Mouse (Mus musculus) left cerebral cortex, postnatal 10 days (tissue): ENCODE data around the gene Atp1a2. TPM values are rescaled to one million over a fixed set of nuclear protein-coding genes. Genes with fewer than 3 reads are reported as not detected.

Experiments
- DNase-seq, 2 experiments: peaks; one replicate each; pipeline ENCODE4 v3.0.0; 2021 to 2022; ENCODE audit warnings: low spot score in 2 of 2, mixed read lengths in 1 of 2; ENCODE audit errors: extremely low spot score in 1 of 2
- intact Hi-C: fragments of 180-260 bp; cut with DNase I; formaldehyde crosslinking; loops from one replicate; pipeline ENCODE4 v1.15.1; 2025
- total RNA-seq, 2 experiments: library from RNA; stranded (reverse); gene quantifications; 2 replicates each; pipeline ENCODE4 v1.2.3; 2021

Atp1a2 gene
- total RNA-seq = 100 to 1,000 TPM; 393 to 413 TPM

DNA sequence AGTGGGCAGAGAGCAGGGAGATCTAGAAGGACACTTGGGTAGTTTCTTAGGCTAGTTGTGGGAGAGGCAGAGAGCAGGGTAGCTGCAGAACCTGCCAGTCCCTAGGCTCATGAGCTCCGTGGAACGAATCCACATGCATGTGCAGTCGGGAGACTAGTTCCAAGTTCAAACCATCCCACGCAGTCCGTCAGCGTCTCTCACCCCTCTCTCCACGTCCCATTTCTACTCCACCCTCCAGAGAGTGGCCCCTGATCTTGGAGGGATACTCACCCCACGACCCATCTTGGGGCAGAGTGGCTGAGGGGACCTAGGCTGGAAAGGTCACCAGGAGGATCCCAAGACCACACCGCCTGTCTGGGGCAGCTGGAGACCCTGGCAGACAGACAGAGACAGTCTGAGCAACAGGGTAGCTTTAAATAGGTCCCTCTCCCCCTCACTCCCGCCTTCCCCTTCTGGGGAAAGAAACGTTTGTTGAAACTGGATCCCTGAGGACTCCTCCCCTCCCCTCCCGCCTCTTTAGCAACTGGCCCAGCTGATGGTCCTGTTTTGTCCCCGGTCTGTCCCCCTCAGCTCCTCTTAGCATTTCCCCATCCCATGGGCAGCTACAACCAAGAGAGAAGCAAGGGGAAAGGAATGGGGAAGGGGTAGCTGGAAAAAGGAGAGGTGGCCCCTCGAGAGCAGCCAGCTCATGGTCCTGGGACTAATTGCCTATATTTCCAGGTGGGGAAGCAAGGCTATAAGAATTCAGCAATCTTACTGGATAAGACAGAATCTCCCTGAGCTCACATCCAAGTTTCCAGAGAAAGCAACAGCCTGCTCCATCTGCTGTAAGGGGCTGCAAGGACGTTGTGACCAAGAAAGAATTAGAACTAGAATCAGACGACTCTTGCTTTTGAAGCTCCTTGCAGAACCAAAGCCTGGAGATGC, at the start of gene Atp1a2:
TSS of gene Atp1a2 (minus strand) at position 454 of the 927 bp plus-strand sequence.
- DNase-seq = peak in 1 of 2 experiments; percentile 84
- intact Hi-C loops = no loop called here

DNA sequence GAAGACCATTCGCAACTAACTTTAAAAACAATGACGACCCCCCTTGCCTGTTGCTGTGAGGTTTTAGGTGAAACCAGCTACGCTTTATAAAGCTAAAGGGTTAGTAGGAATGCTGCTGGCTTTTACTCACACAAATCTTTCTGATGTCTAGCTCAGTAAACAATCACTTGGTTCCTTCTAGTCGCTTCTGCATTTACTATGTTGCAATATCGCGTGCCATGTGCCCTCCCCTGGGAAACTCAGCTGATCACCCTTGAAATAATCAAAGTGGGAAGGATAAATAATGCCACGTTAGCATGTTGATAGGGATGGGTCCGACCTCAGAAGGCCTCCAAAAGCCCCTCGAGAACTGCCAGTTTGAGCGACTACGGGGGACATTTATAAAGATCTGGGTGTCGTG, 49.5 kb upstream of the Atp1a2 start:
- intact Hi-C loops = no loop called here
- no peak for DNase-seq

DNA sequence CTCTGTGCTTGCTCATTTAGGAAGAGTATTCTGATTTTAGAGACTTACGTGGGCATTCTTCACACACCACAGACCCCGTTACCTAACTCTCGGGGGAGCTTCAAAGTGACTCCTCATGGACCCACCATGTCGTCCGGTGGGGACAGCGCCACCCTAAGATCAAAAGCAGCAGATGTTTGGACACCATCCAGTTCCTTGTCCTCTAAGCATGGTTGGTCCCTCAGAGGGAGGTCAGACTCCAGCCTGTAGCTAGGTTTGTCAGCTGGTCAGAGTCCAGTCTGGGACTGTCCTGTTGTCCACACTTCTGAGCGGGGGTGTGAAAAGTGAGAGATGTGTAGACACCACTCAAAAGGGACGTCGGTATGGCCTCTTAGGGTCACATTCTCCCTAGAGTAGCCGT, 48.8 kb upstream of the Atp1a2 start:
- no peak for DNase-seq
- intact Hi-C loops = no loop called here

DNA sequence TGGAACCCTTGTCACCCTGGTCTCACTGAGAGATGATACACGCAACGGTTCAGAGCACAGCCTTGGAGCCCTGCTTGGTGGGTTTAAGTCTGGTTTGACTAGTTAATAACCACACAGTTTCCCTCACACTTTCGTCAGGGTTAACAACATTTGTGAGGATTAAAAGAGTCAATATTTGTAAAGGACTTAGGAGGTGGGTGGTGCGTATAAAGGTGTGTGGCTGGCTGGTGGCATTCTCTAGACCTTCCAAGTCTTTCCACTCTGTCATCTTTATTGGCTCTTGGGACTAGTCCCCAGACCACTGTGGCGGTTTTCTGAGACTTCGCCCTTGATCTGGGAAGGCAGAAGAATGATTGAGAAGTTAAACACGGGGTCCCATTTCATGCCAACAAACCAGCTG, 47.0 kb upstream of the Atp1a2 start:
- intact Hi-C loops = no loop called here
- no peak for DNase-seq

DNA sequence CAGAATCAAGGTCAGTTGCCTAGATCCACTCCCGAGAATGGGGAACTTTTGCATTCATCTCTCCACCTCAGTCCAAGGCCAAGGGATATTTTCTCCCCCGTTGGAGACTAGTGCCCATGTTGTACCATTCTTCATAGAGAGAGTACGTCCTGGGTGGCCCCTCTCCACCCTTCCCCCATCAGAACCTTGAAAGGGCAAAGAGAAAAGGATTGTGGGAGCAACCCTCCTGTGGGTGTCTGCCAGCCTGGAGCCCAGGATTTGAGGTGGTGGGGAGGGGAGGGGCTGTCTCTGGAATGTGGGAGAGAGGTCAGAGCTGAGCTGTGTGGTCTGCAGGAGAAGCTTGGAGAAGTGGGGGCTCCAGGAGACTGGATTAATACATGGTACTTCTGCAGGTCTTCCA, 46.0 kb upstream of the Atp1a2 start:
- peak; percentile 34 to 42 for DNase-seq
- intact Hi-C loops = no loop called here

DNA sequence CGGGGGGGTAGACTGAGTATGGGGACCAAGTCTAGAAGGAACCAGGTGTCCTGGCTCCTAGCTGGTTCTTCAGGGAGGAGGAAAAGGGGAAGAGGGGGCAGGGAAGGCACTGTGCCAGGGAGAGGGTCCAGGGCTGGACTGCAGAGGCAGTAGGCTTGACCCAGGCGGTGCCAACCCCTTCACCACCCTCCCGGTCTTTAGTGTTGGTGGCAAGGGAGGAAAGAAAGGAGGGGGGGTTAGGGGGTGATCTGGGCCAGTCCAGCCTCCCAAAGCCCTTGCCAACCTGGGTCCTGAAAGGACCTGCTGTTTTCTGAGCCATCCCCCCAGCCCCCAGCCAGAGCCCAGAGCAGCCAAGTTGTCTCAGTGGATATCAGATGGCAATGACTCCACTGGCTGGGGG, 44.9 kb upstream of the Atp1a2 start:
- intact Hi-C loops = no loop called here
- peak; percentile 76 to 79 for DNase-seq

DNA sequence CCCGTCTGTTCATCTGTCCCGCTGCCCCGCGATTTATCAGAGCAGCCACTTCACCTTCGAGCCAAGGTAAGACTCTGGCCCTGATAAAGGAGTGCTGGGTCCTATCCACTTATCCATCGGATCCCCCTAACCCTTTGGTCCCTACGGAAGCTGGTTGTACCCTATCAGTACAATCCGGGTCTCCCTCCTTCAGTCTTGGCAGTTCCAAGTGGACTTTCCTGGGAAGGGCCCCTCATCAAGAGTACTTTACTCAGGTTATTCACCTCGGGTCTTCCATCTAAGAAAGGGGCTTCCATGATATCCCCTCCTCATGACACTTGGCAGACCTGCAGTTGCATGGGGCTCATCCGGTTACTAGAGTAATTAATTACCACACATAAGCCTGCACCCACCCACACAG, 43.5 kb upstream of the Atp1a2 start:
- DNase-seq = no peak
- intact Hi-C loops = no loop called here

DNA sequence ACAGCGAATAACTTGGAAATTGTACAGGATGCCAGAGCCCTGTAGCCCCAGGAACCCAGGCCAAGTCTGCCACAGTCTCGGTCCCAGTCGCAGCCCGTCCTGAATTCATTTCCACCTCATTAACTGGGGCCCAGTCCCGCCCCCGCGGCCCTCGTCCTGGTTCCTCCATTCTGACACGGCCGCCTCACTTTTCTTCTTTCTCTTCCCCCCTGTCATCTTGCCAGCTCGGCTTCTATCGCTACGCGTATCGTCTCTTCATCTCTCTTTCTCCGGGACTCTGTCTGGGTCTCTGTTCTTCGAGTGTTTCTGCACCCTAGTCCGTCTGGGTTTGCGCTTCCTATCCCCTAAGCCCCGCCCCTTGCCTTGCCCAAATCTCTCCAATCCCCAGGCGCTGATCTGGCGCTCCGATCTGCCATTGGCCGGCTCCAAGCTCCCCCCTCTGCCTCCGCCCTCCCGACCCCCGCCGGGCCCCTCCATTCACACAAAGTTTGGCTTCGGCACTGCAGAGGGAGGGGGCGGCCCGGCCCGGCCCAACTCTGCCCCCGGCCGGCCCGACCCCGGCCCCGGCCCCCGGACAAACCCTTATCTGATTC, 43.0 kb upstream of the Atp1a2 start, which contains the start of gene Kcnj10:
TSS of gene Kcnj10 (plus strand) at position 482 of the 593 bp plus-strand sequence.
- DNase-seq = peak; percentile 75 to 91
- intact Hi-C loops = no loop called here

DNA sequence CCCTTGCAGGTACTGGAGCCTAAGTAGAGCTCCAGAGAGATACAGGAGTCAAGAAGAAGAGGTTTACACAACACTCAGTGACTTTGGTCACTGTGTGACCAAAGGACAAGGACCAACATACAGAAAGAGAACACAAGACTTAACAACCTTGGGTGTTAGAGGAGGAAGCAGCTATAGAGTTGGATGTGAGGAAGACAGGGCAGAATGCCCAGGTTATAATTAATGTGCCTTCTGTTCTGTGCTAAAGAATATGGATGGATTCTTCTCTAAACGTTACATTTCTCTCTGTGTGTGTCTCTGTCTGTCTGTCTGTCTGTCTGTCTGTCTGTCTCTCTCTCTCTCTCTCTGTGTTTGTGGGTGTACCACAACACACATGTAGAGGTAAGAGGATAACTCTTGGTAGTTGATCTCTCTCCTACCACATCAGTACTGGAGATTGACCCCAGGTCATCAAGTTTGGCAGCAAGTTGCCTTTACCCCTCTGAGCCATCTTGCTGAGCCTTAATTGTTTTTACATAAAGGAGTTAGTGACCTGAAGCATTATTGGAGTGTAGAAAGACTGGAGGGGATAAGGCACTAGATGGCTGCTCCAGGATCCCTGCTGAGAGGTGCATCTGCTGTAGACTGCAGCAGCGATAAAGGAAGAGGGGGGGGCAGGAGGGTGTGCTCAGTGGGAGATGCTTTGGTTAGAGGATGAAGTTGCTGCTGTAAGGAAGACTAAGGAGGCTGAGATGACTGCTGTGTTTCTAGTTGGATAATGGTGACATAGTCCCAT, 39.7 kb upstream of the Atp1a2 start:
- no peak for DNase-seq
- intact Hi-C loops = no loop called here

DNA sequence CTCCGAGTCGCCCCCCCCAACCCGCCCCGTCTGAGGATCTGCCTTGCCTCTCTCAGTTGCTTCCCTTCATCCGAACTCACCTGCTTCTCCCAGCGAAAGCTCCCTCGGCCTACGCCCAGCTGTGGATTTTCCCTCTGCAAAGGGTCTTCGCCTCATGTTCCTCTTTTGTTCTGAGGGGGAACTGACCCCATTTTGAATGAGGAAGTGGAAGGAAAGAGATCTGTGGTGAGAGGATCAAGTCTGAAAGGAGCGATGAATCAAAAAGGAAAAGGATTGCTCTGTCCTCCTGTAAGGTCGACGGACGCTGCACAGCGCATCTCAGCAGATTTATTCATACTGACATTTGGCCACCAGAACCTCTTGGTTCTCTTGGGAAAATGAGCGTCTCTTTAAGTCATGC, 37.9 kb upstream of the Atp1a2 start:
- intact Hi-C loops = no loop called here
- DNase-seq = no peak

DNA sequence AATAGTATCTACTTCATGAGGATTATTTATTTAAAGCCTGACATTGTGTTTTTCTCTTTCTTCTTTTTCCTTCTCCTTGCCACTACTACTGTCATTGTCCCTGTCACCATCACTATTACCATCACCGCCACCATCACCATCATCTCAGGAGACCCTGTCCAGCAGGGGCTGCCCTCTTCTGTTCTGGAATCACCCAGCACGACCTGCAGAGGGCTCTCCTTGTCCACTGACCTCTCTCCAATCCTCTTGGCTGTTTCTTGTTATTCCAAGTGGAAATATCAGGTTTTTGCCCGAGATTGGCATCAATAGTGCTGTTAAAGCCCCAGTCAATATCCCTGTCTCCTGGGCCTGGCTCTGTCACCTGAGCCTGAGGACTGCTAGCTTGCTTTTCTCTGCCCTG, 35.6 kb upstream of the Atp1a2 start:
- intact Hi-C loops = no loop called here
- DNase-seq = no peak

DNA sequence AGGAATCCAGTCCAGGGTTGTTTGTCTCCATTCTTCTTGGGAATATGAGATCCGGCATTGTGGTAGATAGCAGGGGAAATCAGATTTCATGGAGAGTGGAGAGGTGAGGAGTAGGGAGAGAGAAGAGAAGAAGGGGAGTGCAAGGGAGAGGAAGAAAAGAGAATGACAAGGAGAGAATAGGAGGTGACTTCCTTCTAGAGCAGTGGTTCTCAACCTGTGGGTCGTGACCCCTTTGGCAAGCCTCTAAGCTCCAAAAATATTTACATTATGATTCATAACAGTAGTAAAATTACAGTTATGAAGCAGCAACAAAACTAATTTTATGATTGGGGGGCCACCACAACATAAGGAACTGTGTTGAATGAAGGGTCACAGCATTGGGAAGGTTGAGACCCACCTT, 35.1 kb upstream of the Atp1a2 start:
- intact Hi-C loops = no loop called here
- DNase-seq = no peak

DNA sequence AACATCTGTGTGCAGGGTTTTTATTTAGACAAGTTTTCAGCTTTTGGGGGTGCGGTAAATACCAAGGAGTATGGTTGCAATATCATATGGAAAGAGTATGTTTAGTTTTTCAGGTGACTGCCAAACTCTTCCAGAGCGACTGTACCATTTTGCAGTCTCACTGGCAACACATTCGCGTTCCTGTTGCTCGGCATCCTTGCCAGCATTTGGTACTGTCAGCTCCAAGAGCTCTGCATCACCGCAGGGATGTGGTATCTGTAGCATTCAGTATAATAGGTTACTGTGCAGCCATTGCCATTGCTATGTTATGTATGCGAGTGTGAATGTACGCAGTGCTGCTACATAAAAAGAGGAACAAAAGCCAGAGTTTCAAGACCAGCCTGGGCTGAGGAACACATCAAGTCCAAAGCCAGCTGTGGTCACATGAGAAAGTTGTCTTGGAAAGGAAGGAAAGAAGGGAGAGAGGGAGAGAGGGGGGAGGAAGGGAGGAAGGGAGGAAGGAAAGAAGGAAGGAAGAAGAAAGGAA, 33.6 kb upstream of the Atp1a2 start:
- peak in 1 of 2 experiments; percentile 23 for DNase-seq
- intact Hi-C loops = no loop called here

DNA sequence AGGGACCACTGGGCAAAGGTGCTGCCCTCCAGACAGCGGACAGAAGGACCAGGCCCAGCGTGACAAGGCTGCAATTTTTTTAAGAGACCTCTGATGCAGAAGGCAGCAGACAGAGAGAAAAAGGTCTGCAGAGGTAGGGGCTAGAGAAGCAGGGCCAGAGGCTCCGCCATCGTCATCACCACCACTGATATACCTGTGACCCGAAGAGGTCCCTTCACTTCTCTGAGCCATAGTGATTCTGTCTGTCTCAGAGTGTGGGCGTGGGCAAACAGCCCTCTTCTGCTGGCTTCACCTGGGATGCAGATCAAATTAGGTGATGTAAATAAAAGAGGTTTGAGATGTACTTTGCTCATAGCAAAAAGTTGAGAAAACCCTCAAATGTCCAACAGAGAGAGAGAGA, 31.8 kb upstream of the Atp1a2 start:
- intact Hi-C loops = loop anchor here (5.0 kb wide), 1 partner anchor 33 kb away; no protein-coding TSS in a partner anchor
- no peak for DNase-seq

DNA sequence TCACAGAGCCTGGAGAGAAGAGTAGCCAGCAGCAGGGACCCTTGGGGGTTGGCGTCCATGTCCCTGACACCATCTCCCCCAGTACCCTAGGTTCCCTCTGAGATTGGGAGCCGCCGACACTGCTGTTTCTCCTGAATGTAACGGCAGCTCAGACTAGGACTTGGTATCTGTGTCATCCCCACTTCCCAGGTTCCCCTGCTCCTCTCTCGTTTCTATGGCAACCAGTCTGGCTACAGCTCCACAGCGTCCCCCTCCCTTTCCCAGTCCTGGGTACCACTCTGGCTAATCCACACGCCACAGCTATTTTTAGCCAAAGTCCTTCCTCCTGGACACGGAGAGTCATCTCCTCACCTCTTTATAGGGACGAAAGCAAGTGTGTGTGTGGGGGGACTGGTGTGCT, 31.3 kb upstream of the Atp1a2 start, which contains the start of gene Kcnj9:
TSS of gene Kcnj9 (minus strand) at position 188 of the 400 bp plus-strand sequence.
- intact Hi-C loops = loop anchor here (5.0 kb wide), 1 partner anchor 33 kb away; no protein-coding TSS in a partner anchor
- peak; percentile 72 to 88 for DNase-seq

DNA sequence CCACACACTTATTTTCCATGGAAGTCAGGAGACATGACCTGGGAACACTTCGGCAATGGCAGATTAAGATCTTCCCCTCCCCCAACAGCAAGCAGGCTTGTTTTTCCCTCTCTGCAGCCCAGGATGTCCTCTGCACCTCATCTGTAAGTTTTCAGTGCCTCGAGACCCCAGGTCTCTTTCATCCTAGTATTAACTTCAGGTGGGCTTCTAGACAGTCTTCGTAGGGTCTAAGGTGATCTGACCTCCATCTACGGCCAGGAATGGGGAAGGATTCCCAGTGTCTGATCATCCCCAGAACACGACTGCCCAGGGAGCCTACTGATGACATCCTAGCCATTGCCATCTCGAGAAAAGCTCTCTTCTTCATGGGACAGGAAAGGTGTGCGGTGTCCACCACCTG, 30.6 kb upstream of the Atp1a2 start:
- intact Hi-C loops = loop anchor here (5.0 kb wide), 1 partner anchor 34 kb away; no protein-coding TSS in a partner anchor
- no peak for DNase-seq

DNA sequence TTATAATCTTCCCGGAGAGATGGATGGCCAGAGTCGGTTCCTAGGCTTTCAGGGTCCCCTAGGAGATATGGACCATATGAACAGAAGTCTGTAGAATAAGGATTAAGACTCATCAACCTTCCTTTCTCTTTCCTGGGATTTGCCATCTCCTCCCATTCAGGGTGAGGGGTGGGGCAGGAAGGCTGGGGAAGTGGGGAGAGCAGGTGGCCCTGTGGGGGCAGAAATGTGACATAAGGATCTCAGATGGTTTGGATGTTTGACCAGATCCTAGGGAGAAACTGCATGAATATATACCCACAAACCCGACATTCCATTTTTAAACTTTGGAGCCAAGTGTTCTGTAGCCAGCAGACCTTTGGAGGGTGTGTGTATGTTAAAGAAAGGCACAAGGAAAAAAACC, 30.2 kb upstream of the Atp1a2 start:
- DNase-seq = no peak
- intact Hi-C loops = loop anchor here (5.0 kb wide), 1 partner anchor 34 kb away; no protein-coding TSS in a partner anchor

DNA sequence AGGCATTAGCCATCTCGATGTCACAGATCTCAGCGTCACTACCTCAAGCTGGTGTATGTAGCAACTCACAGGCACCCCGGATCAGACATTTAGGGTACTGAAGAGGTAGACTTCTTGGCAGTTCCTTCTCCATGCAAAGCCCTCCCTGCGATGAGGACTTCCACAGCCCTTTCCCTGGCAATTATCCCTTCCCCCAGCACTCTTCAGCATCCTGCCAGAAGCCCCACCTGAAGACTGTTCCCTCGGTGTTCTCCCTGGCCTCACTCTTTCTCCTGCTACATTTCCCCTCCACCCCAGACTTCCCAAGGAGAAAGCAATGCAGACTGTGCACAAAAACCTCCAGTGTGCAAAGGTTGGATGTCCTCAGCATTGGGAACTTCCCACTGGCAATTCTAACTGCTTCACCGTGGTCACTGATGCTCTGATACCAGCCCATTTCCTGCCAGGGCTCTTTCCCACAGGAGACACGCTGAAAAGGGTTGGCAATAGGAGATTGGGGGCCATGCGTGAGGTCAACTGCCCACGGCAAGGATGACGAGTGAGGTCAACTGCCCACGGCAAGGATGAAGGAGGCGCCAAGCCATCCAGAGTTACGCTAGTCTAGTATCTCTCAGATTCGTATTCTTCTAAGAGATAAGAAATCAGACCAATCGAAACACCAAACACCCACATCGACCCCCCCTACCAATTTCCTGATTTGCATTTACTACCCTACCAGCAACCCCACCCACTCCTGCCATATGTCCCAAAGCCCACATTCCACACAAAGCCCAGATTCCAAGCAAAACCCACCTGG, 29.5 kb upstream of the Atp1a2 start:
- DNase-seq = peak in 1 of 2 experiments; percentile 16
- intact Hi-C loops = loop anchor here (5.0 kb wide), 1 partner anchor 35 kb away; no protein-coding TSS in a partner anchor
